Mouse (Mus musculus): ENCODE data around the gene Cdk1. TPM values are rescaled to one million over a fixed set of nuclear protein-coding genes. Genes with fewer than 3 reads are reported as not detected.

Cdk1 gene
- polyA plus RNA-seq, 1 experiment from 2014 or later: 634 TPM

DNA sequence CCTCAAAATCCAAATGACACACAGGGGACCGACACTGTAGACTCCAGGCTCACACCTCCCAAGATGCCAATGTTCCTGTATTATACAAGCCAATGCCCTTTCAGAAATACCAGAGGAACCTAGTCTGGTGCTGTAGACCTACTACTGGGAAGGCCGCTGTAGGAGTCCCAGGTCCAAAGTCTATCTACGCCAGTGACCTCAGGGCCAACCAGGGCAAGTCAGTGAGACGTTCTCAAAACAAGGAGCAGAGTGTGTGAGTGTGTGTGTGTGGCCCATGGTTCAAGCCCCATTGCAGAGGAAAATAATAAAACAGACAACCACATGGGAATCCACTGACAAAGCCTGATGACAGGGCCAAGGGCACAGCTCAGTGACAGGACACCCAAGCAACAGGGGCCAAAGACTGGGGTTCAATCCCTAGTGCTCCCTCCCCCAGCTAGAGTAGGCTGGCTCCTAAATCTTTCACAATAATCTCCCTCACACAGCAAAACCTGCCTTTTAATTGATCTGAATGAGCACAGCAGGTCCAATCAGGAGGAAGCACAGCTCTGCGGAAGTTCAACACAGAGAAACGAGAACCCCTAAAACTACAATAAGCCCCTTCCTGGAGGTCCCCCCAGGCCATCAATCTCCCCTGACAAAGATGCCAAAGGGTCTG is 11.0 kb downstream of the Cdk1 start:
- Histone ChIP-seq H3K4me2 (no peak overlapping the region), H3K36me3 (peaks cover 98% of the 10 kb centered on the region), H3K9me3 (no peaks in the 10 kb centered on the region), H3K9ac (no peak overlapping the region), H3K27me3 (no peaks in the 10 kb centered on the region), H3K4me3 (no peak overlapping the region), H3K27ac (no peak overlapping the region), H3K4me1 (no peaks in the 10 kb centered on the region)
- no peak for ATAC-seq (ENCODE audit: borderline replicate concordance, extremely low read depth, low FRiP score, low TSS enrichment)
- WGBS: 72% methylated on average over 6 of the region's 6 CpGs

DNA sequence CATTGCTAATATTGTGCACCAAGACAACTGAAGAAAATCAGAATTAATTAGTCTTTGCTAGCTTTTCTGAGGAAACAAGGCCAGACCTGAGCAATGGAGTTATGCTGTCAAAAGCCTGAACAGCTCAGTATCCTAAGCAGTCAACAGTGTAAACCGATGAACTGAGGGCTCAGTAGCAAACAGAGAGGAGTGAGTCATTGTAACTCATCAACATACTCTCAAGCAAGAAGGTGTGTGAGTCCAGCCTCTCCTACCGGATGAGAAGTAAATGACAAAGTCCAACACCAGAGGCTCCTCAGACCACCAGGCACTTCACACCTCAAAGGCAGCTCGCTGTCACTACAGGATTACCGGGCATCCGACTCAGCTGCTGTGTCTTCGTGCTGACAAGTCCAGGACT is 12.7 kb downstream of the Cdk1 start:
- Histone ChIP-seq H3K27ac (no peak overlapping the region), H3K9me3 (no peaks in the 10 kb centered on the region), H3K4me2 (no peak overlapping the region), H3K36me3 (peaks cover 95% of the 10 kb centered on the region), H3K9ac (no peak overlapping the region), H3K4me3 (no peak overlapping the region), H3K27me3 (no peaks in the 10 kb centered on the region), H3K4me1 (peaks cover 12% of the 10 kb centered on the region)
- WGBS: 84% methylated on average over 6 of the region's 6 CpGs
- no peak for ATAC-seq (ENCODE audit: borderline replicate concordance, extremely low read depth, low FRiP score, low TSS enrichment)

DNA sequence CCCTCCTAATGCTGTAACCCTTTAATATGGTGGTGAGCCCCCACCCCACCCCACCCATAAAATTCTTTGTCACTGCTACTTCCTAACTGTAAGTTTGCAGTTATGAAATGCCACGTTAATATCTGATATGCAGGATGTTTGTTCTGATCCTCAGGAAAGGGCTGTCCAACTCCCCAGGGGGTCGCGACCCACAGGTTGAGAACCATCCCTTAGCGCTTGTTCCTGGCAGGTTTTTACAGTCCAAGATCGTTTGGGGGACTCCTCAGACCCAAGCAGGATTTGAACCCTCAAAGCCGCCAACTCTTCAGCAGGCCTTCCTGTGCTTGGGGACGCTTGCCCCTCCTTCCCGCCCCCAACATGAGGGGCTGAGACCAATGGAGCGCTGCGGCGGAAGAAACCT is 16.5 kb downstream of the Cdk1 start:
- Histone ChIP-seq H3K36me3 (peaks cover 65% of the 10 kb centered on the region), H3K4me1 (peaks cover 18% of the 10 kb centered on the region), H3K4me2 (no peak overlapping the region), H3K9ac (no peak overlapping the region), H3K27ac (peak overlapping the region; percentile 85), H3K27me3 (no peaks in the 10 kb centered on the region), H3K9me3 (no peaks in the 10 kb centered on the region), H3K4me3 (no peak overlapping the region)
- no peak for ATAC-seq (ENCODE audit: borderline replicate concordance, extremely low read depth, low FRiP score, low TSS enrichment)
- 83% methylated on average over 11 of the region's 11 CpGs for WGBS

DNA sequence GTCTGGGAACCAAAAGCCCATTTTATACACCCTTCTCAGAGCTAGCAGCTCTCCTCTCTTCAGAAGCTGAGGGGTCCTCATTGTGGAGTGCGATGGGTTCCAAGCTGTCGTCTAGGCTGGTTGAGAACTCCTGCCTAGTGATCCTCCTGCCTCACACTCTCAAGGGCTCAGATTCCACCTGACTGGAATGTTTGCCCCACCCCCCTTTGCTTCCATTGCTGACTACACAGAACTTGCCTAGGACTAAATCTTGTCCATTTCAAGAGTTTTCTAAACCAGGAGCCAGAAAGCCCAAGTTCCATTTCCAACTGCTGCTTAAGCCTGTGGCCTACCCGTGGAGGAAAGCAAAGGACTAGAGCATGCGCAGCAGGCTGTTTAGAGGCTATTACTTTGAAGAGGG is 17.1 kb downstream of the Cdk1 start:
- Histone ChIP-seq H3K27me3 (no peaks in the 10 kb centered on the region), H3K4me2 (no peak overlapping the region), H3K27ac (peak overlapping the region; percentile 85), H3K9ac (no peak overlapping the region), H3K4me3 (no peak overlapping the region), H3K36me3 (peaks cover 59% of the 10 kb centered on the region), H3K9me3 (no peaks in the 10 kb centered on the region), H3K4me1 (peaks cover 18% of the 10 kb centered on the region)
- WGBS: 67% methylated on average over 4 of the region's 4 CpGs
- no peak for ATAC-seq (ENCODE audit: borderline replicate concordance, extremely low read depth, low FRiP score, low TSS enrichment)

DNA sequence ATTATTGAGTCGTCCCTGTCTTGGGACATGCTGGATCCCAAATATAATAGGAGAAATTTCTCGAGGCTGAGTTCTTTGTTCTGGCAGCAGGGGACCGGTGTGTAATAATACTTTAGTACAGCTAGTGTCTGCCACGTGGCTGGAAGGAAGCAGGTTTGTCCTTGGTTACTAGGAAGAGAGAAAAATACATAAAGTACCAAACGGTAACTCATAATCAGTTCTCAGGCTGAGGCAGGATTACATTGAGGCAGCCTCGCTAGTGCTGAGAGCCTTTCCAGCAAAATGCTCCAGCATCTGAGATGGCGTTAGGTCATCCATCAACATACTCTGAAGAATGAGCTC is 17.6 kb downstream of the Cdk1 start:
- no peak for ATAC-seq (ENCODE audit: borderline replicate concordance, extremely low read depth, low FRiP score, low TSS enrichment)
- WGBS: 45% methylated on average over 7 of the region's 7 CpGs
- peaks cover 54% of the 10 kb centered on the region for H3K36me3 ChIP-seq

GRCm38 (mm10) chr10:69334271-69335194 is 18.2 kb downstream of the Cdk1 start:
- H3K4me1 ChIP-seq: peaks cover 18% of the 10 kb centered on the region
- H3K9ac ChIP-seq: no peak overlapping the region
- H3K27ac ChIP-seq: peak overlapping the region; percentile 85
- 43% methylated on average over 16 of the region's 16 CpGs for WGBS
- no peak overlapping the region for H3K4me2 ChIP-seq
- H3K9me3 ChIP-seq: no peaks in the 10 kb centered on the region
- no peak overlapping the region for H3K4me3 ChIP-seq
- peaks cover 48% of the 10 kb centered on the region for H3K36me3 ChIP-seq
- H3K27me3 ChIP-seq: no peaks in the 10 kb centered on the region
- ATAC-seq (ENCODE audit: borderline replicate concordance, extremely low read depth, low FRiP score, low TSS enrichment): peak; percentile 73; the same call in 1 of the 2 replicates

More for the DNA sequence above, 17.6 kb downstream of the Cdk1 start:
- Histone ChIP-seq H3K27me3 (no peaks in the 10 kb centered on the region), H3K4me1 (peaks cover 18% of the 10 kb centered on the region), H3K9me3 (no peaks in the 10 kb centered on the region), H3K9ac (no peak overlapping the region), H3K27ac (peak overlapping the region; percentile 85), H3K4me2 (no peak overlapping the region), H3K4me3 (no peak overlapping the region)

- 0 out of 2 replicates have a peak overlapping the region, but pooled peaks have one; percentile 85 for H3K27ac ChIP-seq
- H3K36me3 ChIP-seq: peaks cover 35% of the 10 kb centered on the region
- no peak overlapping the region for H3K4me2 ChIP-seq
- H3K9ac ChIP-seq: no peak overlapping the region
- H3K27me3 ChIP-seq: no peaks in the 10 kb centered on the region
- 87% methylated on average over 11 of the region's 11 CpGs for WGBS
- H3K4me1 ChIP-seq: peaks cover 18% of the 10 kb centered on the region
- ATAC-seq (ENCODE audit: borderline replicate concordance, extremely low read depth, low FRiP score, low TSS enrichment): no peak
- H3K9me3 ChIP-seq: no peaks in the 10 kb centered on the region
- no peak overlapping the region for H3K4me3 ChIP-seq
These were observed 19.5 kb downstream of the Cdk1 start for GRCm38 (mm10) chr10:69333212-69333611.

DNA sequence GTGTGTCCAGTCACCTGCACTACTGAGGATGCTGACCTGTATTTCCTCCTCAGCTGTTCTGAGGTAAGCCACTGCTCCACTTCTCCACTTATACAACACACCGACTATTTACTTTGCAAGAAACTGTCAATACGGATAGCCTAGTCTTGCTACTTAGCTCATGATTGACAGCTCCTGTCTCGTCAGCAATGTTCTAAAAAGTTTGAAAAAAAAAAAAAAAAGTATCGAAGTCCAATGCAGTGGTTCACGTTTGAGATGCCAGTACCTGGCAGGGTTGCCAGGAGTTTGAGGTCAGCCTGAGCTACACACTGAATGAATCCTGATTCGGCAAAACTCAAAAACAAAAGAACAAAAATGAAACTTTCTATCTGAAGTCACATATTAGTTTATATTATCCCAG is 21.5 kb downstream of the Cdk1 start:
- WGBS: 65% methylated on average over 6 of the region's 6 CpGs

GRCm38 (mm10) chr10:69328656-69329046 is 24.1 kb downstream of the Cdk1 start:
- Histone ChIP-seq H3K27ac (no peak overlapping the region), H3K9me3 (no peaks in the 10 kb centered on the region), H3K4me1 (no peaks in the 10 kb centered on the region), H3K4me3 (no peak overlapping the region), H3K9ac (no peak overlapping the region), H3K36me3 (0 out of 2 replicates have a peak, but pooled peaks cover 6% of the 10 kb centered on the region), H3K4me2 (no peak overlapping the region), H3K27me3 (no peaks in the 10 kb centered on the region)
- 66% methylated on average over 4 of the region's 4 CpGs for WGBS
- ATAC-seq (ENCODE audit: borderline replicate concordance, extremely low read depth, low FRiP score, low TSS enrichment): no peak

More for the DNA sequence above, 21.5 kb downstream of the Cdk1 start:
- no peak for ATAC-seq (ENCODE audit: borderline replicate concordance, extremely low read depth, low FRiP score, low TSS enrichment)
- Histone ChIP-seq H3K27me3 (no peaks in the 10 kb centered on the region), H3K4me1 (peaks cover 14% of the 10 kb centered on the region), H3K4me3 (no peak overlapping the region), H3K9me3 (no peaks in the 10 kb centered on the region), H3K9ac (no peak overlapping the region), H3K4me2 (no peak overlapping the region), H3K27ac (no peak overlapping the region), H3K36me3 (peaks cover 15% of the 10 kb centered on the region)

GRCm38 (mm10) chr10:69328029-69328655 is 24.6 kb downstream of the Cdk1 start:
- no peaks in the 10 kb centered on the region for H3K9me3 ChIP-seq
- H3K4me3 ChIP-seq: no peak overlapping the region
- H3K4me1 ChIP-seq: no peaks in the 10 kb centered on the region
- H3K36me3 ChIP-seq: 0 out of 2 replicates have a peak, but pooled peaks cover 2% of the 10 kb centered on the region
- ATAC-seq (ENCODE audit: borderline replicate concordance, extremely low read depth, low FRiP score, low TSS enrichment): no peak
- no peaks in the 10 kb centered on the region for H3K27me3 ChIP-seq
- 79% methylated on average over 12 of the region's 12 CpGs for WGBS
- H3K9ac ChIP-seq: no peak overlapping the region
- H3K4me2 ChIP-seq: no peak overlapping the region
- H3K27ac ChIP-seq: no peak overlapping the region

DNA sequence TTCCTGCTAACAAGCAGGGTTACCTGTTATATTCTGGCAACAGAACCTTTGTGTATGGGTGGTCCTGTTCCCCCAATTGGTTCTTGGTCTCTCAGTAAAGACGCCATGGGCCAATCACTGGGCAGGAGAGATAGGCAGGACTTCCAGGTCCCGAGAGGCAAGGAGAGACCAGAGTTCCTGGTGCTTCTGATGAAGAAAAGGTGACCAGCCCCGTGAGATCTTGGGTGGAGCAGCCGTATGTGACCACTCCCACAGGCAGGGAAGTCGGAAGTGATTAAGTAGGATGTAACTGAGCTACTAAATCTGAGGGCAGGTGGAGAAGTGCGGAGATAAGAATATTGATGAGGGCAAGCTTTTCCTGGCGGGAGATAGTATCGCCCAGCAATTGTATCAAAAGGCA is 25.4 kb downstream of the Cdk1 start:
- H3K27me3 ChIP-seq: no peaks in the 10 kb centered on the region
- H3K36me3 ChIP-seq: no peaks in the 10 kb centered on the region
- WGBS: 54% methylated on average over 8 of the region's 8 CpGs
- no peaks in the 10 kb centered on the region for H3K9me3 ChIP-seq
- no peak overlapping the region for H3K4me2 ChIP-seq
- no peak overlapping the region for H3K27ac ChIP-seq
- no peak overlapping the region for H3K9ac ChIP-seq
- no peak for ATAC-seq (ENCODE audit: borderline replicate concordance, extremely low read depth, low FRiP score, low TSS enrichment)
- no peaks in the 10 kb centered on the region for H3K4me1 ChIP-seq
- no peak overlapping the region for H3K4me3 ChIP-seq

DNA sequence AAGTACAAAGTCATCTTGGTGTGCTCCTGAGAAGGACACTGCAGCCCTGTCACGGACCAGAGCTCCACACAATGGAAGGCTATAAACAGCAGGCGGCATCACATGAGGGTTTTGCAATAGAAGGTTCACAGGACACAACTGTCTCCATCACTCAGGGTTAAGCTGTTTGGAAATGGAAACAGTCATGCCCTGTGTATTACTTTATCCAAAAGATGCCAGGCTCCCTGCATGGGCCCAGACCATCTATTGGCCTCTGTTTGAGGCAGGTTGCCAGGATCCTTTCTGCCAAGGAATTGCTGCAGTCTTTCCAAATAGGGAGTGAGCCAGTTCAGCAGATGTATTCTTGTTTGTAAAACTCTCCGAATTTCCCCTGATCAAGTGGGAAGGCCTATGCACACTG is 26.3 kb downstream of the Cdk1 start:
- H3K9me3 ChIP-seq: no peaks in the 10 kb centered on the region
- WGBS: 69% methylated on average over 3 of the region's 3 CpGs

More for the DNA sequence above, 26.3 kb downstream of the Cdk1 start:
- Histone ChIP-seq H3K4me2 (no peak overlapping the region), H3K36me3 (no peaks in the 10 kb centered on the region), H3K27ac (no peak overlapping the region), H3K4me1 (0 out of 2 replicates have a peak, but pooled peaks cover 5% of the 10 kb centered on the region), H3K4me3 (no peak overlapping the region), H3K27me3 (no peaks in the 10 kb centered on the region), H3K9ac (no peak overlapping the region)
- 0 out of 2 replicates have a peak, but pooled peaks have one; percentile 24 for ATAC-seq (ENCODE audit: borderline replicate concordance, extremely low read depth, low FRiP score, low TSS enrichment)

All from lung, embryonic 15.5 days (tissue).